Mouse (Mus musculus) adrenal gland, adult 8-10 months (tissue): Measurements from ENCODE around the gene Gm20388. TPM values are rescaled to one million over a fixed set of nuclear protein-coding genes. Genes with fewer than 3 reads are reported as not detected.

Experiments
- DNase-seq: peaks from one replicate; pipeline ENCODE4 v3.0.0; 2022
- total RNA-seq, 4 experiments: library from RNA; stranded (reverse); gene quantifications; 2 replicates each; pipeline ENCODE4 v1.2.4; 2022

The Gm20388 gene
- total RNA-seq, 4 experiments from 2014 or later, result 1.7 to 16.9 (median 5.8) TPM

DNA sequence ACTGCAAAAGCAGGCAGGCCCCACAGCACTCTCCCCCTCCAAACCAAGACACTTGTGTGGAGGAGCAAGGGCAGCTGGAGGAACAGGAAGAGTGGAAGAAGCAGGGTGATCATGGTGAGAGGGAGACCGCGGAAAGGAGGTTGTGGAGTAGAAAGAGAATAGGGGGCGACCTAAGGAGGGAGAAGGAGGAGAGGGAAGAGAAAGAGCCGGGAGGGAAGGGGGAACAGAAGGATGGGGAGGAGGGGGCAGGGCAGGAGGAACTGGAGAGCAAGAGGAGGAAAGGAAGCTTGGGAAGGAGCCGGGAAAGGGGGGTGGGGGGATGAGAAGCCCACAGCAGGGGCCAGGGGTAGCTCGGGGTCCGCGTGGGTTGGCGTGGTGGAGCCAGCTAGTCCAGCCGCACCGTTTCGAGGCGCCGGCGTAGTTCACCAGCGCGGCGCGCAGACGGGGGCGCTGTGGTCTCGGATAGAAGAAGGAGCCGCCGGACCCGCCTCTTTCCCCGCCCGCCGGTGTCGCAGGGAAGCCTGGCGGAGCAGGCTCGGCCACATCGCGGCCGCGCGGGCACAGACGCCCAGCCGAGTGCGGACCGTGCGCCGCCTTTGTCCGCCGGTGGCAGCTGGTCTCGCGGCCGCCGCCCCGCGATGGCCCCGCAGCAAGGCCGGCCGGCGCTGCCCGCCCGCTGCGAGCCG, 3742.8 kb downstream of the Gm20388 start, which contains the start of gene Rhou:
Gene Rhou (plus strand): TSS at position 622 of the 686 bp plus-strand sequence.
- peak; percentile 88 for DNase-seq

DNA sequence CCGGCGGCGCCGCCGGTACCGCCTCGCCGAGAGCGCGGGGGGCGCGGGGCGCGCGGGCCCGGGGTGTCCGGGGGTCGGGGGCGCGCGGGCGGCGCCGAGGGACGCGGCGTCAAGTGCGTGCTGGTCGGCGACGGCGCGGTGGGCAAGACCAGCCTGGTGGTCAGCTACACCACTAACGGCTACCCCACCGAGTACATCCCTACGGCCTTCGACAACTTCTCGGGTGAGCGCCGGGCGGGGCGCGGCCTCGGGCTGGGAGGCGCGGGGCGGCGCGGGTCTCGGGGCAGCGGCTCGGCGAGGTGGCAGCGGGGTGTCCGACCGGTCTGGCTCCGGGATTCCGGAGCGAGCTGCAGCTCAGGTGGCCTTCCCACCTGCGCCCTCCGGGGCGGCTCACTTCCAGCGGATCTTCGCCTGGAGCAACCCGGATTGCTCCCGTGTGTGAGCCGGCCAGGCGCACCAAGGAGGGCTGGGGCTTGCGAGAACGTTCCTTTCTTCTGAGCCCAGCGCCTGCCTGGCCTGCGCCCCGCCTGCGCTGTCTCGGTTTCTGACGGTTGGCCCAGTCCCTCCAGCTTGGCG, 3743.4 kb downstream of the Gm20388 start:
- no peak for DNase-seq

DNA sequence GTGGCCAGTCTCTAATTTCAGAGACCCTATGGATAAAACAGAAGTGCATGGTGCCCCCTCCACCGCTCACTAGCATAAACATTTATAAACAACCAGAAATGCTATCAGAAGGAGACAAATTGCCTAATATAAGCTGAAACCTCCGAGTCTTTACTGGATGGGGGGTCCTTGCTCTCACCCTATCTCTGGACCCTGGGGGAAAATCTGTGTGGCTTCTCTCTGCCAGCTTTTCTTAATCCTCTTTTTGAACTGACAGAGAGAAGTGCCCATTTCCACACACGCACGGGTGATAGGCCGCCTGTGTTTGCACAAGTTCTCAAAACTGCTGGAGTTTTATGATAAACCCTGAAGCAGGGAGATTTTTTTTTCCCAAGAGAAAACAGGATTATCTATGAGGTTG, 3744.1 kb downstream of the Gm20388 start:
- no peak for DNase-seq

DNA sequence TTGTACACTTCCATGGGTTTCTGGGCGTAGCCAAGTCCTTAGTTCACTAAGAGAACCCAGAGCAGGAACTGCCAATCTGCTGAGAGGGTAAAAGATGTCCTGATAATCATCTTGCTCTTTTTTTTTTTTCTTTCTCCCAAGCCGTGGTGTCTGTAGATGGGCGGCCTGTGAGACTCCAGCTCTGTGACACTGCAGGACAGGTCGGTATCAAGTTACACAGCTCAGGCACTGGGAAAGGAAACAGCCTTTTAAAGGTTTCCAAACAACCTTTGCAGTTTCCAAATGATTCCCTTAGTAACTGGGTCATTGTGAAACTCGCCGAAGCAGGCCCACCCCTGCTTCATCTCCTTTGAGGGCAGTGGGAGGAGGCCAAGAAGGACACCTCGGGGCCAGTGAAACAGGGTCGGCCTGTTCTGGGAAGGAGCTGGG, 3744.7 kb downstream of the Gm20388 start:
- no peak for DNase-seq

DNA sequence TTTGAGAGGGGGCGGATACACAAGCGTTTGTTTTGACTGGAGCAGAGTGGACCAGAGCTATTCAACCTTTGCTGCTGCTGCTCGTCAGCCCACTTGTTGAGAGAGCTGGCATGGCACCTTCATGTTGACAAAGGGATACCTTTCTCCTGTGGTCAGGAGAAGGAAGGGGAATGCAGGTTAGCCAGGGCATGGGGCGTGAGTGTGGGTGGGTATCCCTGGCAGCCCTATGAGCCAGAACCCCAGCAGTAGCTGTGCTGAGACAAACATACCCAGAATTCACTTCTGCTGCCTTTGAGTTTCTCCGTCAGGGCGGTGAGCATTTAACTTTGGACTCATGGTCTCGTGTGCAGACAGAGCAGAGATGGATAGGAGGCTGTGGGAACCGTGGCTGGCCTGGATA, 3747.2 kb downstream of the Gm20388 start:
- DNase-seq, result no peak

DNA sequence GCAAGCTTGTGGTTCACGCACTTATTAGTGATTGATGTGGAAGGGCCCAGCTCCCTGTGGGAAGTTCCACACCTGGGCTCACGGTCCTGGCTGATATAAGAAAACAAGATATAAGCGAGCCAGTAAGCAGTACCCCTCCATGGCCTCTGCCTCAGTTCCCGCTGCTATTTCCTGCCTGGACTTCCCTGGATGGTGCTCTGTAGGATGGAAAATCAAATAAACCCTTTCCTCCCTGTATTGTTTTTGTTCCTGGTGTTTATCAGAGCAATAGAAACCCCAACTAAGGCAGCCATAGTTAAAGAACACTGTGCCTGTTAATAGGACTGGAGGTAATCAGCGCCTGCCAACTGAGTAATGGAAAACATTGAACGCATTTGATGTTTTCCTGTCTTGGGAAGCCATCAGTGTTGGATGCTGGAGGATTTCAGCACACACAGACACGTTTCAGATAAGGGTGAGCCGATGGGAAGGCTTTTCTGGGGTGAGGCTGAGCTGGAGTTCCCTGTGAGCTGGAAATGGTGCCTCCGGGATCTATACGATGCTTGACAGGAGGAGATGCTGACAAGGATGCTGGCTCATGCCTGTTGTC, 3748.9 kb downstream of the Gm20388 start:
- DNase-seq, result no peak

DNA sequence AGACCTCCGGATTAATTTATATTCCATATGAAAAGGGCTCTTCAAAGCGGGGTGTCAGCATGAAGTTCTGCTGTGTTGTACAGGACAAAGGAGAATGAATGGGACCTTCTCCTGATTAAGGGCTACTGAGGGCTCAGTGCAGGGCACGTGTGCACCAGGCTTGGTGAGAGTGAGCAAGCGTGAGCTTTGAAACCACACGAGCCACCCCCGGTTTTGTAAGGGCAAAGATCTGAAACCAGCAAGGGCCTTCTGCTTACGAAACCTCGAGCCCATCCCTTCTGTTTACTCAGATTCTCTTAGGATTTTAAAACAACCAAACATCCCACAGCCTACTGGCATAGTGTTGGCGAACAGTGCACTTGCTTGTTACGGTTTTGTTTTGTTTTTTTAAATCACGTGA, 3750.9 kb downstream of the Gm20388 start:
- no peak for DNase-seq

DNA sequence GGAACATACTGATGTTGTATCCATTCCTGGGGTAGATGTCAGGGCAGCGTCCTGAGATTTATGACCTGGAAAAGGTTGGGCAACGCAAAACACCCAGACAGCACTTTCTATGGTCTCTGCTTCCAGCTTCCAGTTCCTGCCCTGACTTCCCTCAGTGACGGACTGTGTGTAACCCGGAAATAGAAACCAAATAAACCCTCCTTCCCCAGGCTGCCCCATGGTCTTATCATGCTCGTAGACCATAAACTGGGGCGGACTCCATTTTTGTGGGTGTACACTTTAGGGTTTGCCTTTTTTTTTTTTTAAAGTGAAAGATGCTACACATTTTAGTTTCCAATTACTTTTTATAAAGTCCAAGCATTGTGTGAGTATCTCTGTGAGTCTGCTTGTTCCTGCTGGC, 3754.9 kb downstream of the Gm20388 start:
- DNase-seq, result no peak

DNA sequence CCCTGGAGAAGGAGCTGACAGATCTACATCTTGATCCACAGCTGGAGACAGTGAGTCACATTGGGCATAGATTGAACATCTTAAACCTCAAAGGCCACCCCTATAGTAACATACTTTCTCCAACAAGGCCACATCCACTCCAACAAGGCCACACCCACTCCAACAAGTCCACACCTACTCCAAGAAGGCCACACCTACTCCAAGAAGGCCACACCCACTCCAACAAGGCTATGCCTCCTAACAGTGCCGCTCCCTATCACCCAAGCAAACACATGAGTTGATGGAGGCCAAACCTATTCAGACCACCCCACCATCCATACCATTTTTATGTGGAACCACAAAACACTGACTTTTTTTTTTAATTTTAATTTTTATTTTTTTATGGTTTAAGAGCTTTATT, 3756.2 kb downstream of the Gm20388 start:
- DNase-seq, result no peak

DNA sequence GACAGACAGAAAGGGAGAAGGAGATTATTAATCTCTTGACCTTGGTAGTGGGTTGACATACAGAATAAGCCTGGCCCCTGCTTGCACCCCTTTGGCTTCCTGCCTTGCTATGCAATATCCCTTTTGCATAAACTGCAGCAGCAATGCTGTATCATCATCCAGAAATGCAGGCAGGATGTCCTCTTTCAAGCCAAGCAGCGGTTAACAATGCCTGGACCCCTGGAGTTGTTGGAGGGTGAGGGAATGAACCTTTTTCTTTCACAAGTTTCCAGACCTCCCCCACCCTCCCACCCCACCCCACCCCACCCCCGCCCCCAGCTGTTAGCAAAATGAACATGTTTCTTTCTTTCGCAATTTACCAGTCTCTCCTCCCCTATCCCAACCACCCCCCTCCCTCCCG, 3758.0 kb downstream of the Gm20388 start:
- no peak for DNase-seq

DNA sequence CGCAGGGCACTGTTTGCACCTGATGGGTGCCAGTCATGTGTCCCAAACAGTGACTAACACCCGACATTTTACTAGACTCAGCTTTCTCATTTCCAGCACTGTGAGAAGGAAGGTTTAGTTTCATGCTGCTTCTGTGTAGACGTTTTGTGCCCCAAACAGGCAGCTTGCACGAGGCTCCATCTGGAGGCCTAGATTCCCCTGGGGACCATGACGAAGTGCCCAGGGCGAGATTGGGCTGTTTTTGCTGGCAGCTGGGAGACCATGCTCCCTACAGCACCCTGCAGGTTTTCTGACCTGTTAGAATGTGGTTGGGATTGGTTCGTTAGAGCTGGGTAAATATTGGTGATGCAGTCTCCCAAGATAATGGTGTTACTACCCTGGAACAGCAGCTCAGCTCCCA, 3760.1 kb downstream of the Gm20388 start:
- no peak for DNase-seq

DNA sequence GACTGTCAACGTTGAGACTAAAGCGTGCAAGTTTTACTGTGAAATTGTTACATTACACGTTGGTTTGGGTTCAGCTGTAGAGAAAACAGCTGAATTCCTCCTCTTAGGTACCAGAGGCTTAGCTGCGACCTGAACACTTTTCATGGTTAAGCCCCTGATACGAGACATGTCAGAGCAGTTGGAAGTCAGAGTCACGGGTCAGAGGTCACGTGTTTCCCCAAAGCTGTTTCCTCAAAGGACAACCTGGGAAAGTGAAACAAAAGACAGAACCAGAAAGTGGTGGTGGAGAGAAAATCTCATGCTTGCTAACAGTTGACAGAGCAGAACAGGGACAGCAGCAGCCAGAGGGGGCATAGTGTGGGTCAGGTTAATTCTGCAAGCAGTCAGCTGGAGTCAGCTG, 3760.8 kb downstream of the Gm20388 start:
- no peak for DNase-seq

DNA sequence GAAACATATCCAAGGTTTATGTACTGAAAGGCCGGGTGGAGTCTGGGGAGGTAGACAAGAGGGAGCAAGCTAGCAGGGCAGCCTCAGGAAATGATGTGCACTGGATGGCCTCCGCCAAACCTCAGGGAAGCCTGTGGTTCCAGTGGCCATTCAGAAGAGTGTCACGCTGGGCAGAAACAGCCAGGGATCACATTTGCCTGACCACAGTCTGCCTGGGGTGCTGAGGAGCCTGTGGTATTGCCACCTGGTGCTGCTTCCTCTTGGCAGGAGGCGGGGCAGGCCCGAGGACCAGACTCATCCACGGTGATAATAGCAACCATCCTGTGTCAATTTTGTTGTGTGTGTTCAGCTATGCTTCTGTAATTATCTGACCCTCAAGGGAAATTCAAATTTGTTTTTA, 3762.0 kb downstream of the Gm20388 start:
- no peak for DNase-seq

DNA sequence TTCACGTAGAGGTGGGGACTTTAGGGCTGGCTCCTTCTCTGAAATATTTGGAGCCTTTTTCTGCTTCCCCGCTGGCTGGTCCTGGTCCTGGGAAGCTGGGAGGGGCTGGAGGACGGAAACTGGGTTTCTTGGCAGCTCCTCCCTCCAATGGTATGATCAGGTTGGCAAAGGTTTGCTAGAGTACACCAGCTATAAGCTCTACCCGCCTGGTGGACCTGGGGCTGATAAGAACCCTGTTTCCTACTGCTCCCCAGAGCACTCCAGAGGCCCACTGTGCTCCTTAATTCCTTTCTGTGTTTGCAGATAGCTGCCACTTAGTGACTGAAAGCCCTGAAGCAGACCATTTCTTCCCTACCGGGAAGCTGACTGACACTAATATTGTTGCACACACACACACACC, 3765.0 kb downstream of the Gm20388 start:
- DNase-seq, result no peak

DNA sequence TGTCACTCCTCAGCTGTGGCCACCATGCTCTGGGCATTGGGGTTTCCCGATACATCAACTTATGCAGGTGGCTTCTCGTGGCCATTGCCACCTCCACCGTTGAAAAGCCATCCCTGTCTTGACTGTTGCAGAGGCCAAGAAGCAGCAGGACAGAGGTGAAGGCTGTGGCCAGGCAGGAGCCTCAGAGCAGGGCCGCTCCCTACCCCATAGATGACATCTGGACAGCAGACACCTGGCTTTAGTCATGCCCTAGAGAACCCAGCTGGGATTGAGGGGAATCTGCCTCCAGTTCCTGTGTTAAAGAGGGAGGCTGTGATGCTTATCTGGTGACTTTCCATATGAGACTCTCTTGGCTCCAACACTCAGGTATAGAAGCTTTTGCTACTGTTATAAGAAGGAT, 3767.7 kb downstream of the Gm20388 start:
- DNase-seq, result no peak

DNA sequence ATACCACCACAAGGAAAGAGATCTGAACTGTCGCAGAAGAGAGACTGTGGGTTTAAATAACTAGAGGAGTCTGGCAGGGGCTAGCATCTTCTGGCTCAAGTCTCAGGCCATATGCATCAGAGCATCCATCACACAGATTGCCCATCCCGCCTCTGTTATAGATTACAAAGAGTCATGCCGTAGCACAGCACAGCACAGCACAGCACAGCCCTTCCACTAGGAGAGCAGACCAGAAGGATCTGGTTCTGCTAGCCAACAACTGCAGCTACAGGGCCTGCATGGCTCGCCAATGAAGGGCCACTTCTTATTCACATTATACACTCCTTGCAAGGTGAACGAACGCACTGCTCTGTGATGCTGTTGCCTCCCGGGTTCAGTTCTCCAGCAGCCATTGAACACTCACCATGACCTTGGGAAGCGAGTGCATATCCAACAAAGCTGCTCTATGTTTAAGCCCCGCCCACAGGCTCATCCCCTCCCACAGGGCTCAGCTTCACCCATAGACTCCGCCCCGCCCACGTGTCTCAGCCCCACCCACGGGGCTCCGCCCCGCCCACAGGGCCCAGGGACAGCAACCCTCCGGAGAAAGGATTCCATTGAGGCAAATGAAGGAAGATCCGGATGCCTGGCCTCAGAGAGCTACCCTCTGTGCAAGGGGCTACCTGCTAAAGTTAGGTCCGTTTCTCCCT, 3771.6 kb downstream of the Gm20388 start:
- peak; percentile 20 for DNase-seq

DNA sequence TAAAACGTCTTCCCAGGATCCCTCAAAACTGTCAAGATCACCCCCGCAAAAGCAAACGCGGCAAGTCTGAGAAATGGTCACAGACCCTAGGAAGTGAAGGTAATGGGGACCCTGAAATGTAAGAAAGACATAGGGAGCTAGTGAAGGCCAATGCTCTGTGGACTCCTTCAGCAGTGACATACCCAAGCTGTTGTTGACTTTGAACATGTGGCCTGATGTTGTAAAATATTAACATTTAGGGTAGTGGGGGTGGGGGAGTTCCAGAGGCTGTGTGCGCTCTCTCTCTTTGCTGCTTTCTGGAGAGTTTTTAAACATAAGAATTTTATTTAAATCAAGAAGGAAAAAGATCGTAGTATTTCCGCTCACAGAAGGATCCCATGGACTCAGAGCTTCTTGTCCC, 3772.7 kb downstream of the Gm20388 start:
- DNase-seq, result no peak

DNA sequence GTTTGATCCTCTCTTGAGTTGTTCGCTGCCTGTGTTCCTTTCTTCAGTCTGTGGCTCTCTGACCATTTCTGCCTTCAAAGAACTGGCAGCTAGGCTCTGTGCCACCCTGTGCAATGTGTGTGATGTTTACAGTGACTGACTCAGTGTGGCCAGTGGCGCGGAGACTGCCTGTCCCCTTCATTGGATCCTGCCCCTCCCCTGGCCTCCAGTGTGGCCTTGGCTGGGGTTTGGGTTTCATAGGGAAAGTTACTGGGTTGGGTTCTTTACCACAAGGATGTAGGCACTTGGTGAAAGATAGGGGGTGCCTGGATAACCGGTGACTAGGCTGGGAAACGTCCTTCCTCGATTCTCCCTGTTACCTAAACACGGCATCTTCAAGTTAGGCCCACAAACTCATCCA, 3774.2 kb downstream of the Gm20388 start:
- DNase-seq, result peak; percentile 74

DNA sequence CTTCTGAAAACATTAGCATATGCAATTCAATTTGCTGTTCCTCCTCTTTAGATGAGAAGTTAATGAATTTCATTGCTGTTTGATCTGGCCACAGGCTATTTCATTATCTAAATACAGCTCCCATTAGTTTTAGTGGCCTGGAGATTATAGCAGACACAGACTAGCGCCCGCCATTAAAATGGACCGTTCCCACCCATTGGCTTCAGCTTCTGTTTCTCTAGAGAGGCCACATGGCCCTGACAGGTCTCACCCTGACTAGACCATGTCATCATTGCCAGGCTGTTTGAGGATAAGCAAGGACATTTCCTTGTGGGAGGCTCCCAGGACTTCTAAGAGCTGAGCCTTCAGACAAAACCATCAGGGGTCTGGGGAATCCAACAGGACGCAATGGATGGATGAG, 3774.8 kb downstream of the Gm20388 start:
- peak; percentile 16 for DNase-seq

DNA sequence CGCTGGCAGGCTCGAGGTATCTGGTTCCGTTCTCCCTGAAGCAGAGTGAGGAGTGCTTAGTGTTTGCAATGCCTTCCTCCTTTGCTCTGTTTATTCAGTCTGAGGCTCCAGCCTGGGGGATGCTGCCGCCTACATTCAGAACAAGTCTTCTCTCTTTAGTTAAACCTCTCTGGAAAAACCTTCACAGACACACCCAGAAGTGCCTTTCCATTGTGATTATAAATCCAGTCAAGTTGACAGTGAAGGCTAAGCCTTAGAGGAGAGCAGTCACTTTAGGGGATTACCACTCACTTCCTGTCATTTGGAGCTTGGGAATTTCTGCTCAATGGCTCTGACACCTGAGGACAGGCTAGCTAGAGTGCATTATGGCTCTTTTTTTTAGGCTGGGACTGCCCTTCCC, 3777.2 kb downstream of the Gm20388 start:
- DNase-seq, result no peak

DNA sequence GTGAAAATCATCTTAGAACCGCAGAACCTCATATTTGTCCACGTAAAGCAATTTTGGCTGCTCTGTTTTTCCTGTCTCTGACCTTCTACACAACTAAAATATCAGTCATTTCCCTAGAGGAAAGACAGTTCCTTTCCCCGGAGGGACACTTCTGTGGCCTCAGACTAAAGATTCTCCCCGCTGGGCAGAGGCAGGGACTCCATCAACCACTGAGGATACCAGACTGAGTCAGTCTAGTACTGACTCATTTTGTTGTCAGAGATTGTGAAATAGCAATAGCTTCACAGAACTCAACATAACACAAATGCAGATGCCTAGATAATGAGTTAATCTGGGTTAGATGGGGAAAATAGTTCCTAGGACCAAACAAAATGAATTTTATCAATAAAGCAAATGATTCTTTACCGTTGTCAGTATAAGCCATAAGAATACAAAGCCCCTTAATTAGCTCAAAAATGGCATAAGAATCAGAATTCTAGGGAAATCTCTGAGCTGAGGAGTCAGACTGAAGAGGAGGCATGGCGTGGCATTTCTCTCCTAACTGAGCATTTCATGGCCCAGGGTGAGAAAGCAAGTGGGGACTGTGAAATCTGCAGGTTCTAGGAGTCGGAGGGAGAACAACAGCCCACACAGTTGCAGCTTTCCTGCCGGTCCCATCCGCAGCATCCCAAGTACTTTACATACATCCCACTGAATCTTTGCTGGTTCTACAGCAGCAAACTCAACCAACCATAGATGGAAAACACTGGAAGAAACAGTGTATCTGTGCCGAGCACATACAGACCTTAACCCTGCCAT, 3781.7 kb downstream of the Gm20388 start:
- no peak for DNase-seq

DNA sequence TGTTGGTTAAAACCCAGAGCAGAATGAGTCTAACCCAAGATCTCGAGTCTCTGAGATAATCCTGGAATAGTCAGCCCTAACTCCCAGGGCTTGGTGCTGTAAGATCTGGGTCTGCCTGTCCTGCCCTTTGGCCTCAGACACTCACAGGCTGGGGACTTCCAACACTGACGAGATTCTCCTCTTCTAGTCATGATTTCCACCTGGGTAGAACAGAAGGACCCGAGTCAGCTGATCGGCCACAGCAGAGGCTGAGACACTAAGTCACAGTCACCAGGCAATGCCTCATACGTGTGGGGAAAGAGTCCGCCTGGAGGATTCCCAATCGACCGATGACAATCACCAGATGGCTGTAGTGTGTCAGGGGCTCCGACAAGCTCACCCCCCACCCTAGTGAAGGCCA, 3785.5 kb downstream of the Gm20388 start:
- no peak for DNase-seq

DNA sequence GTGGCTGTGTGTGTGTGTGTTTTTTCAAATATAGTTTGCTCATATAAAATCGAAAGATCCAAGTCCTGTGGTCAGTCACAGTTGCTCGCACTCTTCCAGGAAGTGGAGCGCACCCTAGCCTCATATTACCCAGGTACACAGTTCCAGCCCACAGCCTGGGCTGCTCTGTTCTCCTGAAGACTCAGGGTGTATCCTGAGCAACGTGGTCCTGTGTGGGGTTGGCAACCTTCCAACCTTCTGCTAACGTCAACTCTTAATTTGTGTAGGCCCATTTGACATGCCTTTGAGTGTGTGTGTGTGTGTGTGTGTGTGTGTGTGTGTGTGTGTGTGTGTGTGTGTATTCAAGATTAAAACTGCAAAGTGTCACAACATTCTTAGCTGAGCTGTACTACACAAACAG, 3786.7 kb downstream of the Gm20388 start:
- DNase-seq, result no peak
